Mouse (Mus musculus): ENCODE data around the gene Nfam1.

Gene Nfam1

GRCm38 (mm10) chr15:82958253-82958701 is 74.8 kb downstream of the Nfam1 start:
- DNase-seq: no peak

DNA sequence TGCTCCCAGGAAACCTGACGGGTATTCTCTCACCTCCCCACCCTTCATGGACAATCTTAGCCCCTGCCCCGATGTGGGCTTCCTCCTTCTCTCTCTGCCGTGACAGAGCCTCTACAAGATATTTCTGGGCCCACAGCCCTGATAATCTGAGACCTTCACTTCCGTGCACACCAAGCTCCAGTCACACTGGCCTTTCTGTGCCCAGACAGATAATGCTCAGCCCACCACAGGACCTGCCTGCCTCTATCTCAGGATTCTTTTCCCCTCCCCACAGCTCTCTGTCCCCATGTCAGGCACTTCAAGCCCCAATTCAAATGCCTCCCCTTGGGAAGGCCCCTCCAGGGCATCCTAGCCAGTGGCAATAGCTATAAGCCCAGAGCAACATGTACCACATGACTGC is 76.4 kb downstream of the Nfam1 start:
- DNase-seq: no peak

GRCm38 (mm10) chr15:82956310-82956709 is 76.8 kb downstream of the Nfam1 start:
- DNase-seq: no peak

DNA sequence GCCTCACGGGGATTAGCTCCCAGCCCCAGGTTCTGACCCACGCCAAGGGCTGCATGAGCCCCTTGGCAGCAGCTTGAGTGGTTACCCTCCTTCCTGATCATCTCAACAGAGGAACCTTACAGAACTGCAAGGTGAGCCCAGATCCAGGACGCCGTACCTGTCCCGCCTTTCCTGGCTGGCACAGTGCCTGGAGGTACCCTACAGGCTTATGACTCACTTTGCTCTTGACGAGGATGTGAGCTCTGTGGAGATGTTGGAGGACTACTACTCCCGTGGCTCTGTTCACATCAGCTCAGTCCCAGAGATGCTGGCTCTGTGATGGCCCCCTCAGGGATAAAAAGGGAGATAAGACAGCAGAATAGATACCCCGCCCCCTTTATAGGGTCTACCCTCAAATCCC is 77.8 kb downstream of the Nfam1 start:
- DNase-seq: no peak

GRCm38 (mm10) chr15:82954034-82954433 is 79.1 kb downstream of the Nfam1 start:
- DNase-seq: no peak

DNA sequence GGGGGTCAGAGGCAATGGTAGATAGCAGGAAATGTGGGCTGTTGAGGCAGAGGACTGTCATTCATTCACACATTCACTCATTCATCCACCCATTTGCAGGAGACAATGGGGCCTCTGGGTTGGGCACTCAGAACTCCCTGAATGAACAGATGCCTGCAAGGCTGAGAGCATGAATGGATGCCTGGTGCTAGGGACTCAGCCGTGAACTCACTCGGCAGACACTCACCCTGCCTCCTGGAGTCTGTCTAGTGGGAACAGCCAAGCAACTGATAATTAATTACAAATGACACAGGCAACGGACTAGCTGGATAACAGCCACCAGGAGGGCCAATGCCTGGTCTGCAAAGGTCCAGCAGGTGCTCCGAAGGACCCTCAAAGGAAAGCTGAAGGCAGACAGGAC is 80.0 kb downstream of the Nfam1 start:
- DNase-seq: no peak

DNA sequence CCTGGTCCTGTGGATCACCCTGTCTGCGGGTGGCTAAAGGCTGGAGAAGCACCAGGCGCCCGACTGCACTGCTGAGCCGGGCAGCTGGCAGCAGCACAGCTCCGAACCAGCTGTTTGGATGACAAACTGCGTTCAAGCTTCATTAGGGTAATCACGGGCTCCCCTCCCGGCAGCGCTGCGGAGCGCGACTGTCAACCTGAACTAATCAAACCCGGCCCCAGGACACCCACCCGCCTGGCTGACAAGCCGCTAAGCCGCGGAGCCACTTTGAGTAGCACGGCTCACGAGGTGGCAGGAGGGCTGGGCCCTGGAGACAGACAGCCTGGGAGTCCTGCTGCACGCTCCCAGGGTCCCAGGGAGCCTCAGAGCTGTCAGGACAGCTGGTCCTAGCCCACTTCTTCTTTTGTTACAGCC is 80.8 kb downstream of the Nfam1 start:
- DNase-seq: no peak

GRCm38 (mm10) chr15:82950246-82950645 is 82.9 kb downstream of the Nfam1 start:
- DNase-seq: no peak

GRCm38 (mm10) chr15:82947431-82947830 is 85.7 kb downstream of the Nfam1 start:
- DNase-seq: no peak

- DNase-seq: no peak
Measured at GRCm38 (mm10) chr15:82944479-82945195, 88.5 kb downstream of the Nfam1 start.
